Mouse (Mus musculus): ENCODE data around the gene Tmem132a.

Tmem132a gene

GRCm38 (mm10) chr19:10878201-10878837 lies 8.6 kb upstream of the Tmem132a start:
- no peak for DNase-seq (ENCODE audit: extremely low spot score, low read depth, low spot score)

- no peak for DNase-seq (ENCODE audit: extremely low spot score, low read depth, low spot score)
These were observed 1.7 kb upstream of the Tmem132a start for GRCm38 (mm10) chr19:10871328-10871961.

GRCm38 (mm10) chr19:10870676-10871075 lies 936 bp upstream of the Tmem132a start:
- DNase-seq (ENCODE audit: extremely low spot score, low read depth, low spot score): no peak

GRCm38 (mm10) chr19:10869241-10869885 lies 377 bp downstream of the Tmem132a start:
- peak; percentile 52 for DNase-seq (ENCODE audit: extremely low spot score, low read depth, low spot score)

- DNase-seq (ENCODE audit: extremely low spot score, low read depth, low spot score): no peak
These were observed 1.1 kb downstream of the Tmem132a start for GRCm38 (mm10) chr19:10868623-10869141.

- DNase-seq (ENCODE audit: extremely low spot score, low read depth, low spot score): no peak
These were observed 1.7 kb downstream of the Tmem132a start for GRCm38 (mm10) chr19:10867946-10868622.

GRCm38 (mm10) chr19:10866351-10866750 lies 3.4 kb downstream of the Tmem132a start:
- DNase-seq (ENCODE audit: extremely low spot score, low read depth, low spot score): no peak

- no peak for DNase-seq (ENCODE audit: extremely low spot score, low read depth, low spot score)
These were observed 9.7 kb downstream of the Tmem132a start for GRCm38 (mm10) chr19:10860072-10860497.

GRCm38 (mm10) chr19:10856520-10856919 lies 13.2 kb downstream of the Tmem132a start:
- DNase-seq (ENCODE audit: extremely low spot score, low read depth, low spot score): no peak

- no peak for DNase-seq (ENCODE audit: extremely low spot score, low read depth, low spot score)
These were observed 14.3 kb downstream of the Tmem132a start for GRCm38 (mm10) chr19:10855422-10855821.

GRCm38 (mm10) chr19:10847311-10848087 lies 22.2 kb downstream of the Tmem132a start:
- no peak for DNase-seq (ENCODE audit: extremely low spot score, low read depth, low spot score)

- no peak for DNase-seq (ENCODE audit: extremely low spot score, low read depth, low spot score)
These were observed 23.6 kb downstream of the Tmem132a start for GRCm38 (mm10) chr19:10846150-10846549.

- no peak for DNase-seq (ENCODE audit: extremely low spot score, low read depth, low spot score)
These were observed 24.3 kb downstream of the Tmem132a start for GRCm38 (mm10) chr19:10845454-10845853.

- no peak for DNase-seq (ENCODE audit: extremely low spot score, low read depth, low spot score)
These were observed 25.5 kb downstream of the Tmem132a start for GRCm38 (mm10) chr19:10844206-10844605.

- no peak for DNase-seq (ENCODE audit: extremely low spot score, low read depth, low spot score)
These were observed 26.8 kb downstream of the Tmem132a start for GRCm38 (mm10) chr19:10842914-10843313.

- DNase-seq (ENCODE audit: extremely low spot score, low read depth, low spot score): no peak
These were observed 27.8 kb downstream of the Tmem132a start for GRCm38 (mm10) chr19:10841721-10842626.

GRCm38 (mm10) chr19:10839010-10839892 lies 30.5 kb downstream of the Tmem132a start, which contains the start of gene Slc15a3:
Slc15a3 (plus strand) TSS chr19:10839727.
- DNase-seq (ENCODE audit: extremely low spot score, low read depth, low spot score): no peak

GRCm38 (mm10) chr19:10835671-10836070 lies 34.1 kb downstream of the Tmem132a start:
- no peak for DNase-seq (ENCODE audit: extremely low spot score, low read depth, low spot score)

Measured in hindlimb bud, embryonic 11.5 days (tissue).